8 mouse cellular contexts compared by ENCODE assay signal in genomic region chr10:67283516-67283915, GRCm38 (mm10). TPM values are rescaled to one million over a fixed set of nuclear protein-coding genes. Genes with fewer than 3 reads are reported as not detected.
DNase-seq lines count a peak whose midpoint lies in the region; ATAC-seq and TF ChIP-seq lines count a peak whose summit lies in the region.

No protein-coding gene starts in this region.

- no peak overlapping the region for H3K27ac ChIP-seq in heart, embryonic 11.5 days (ENCODE audit: low read depth, low read length)
- no peak overlapping the region for H3K27ac ChIP-seq in forebrain, postnatal 0 days (ENCODE audit: low read depth, low read length)
- no peak overlapping the region for H3K27ac ChIP-seq in limb, embryonic 13.5 days
- no peak overlapping the region for H3K27ac ChIP-seq in midbrain, postnatal 0 days (ENCODE audit: low read depth, low read length)

- H3K4me3 ChIP-seq in heart, embryonic 11.5 days (ENCODE audit: low read depth, low read length): peak overlapping the region; percentile 76; the same call in 1 of the 2 replicates
- H3K4me3 ChIP-seq in forebrain, postnatal 0 days (ENCODE audit: low read depth, low read length): no peak overlapping the region
- H3K4me3 ChIP-seq in limb, embryonic 13.5 days: peak overlapping the region; percentile 93
- no peak overlapping the region for H3K4me3 ChIP-seq in midbrain, postnatal 0 days (ENCODE audit: low read depth, low read length)

- DNase-seq in heart, adult 9 months (ENCODE audit: low spot score in 2 of 2): no peak
- DNase-seq in forebrain, postnatal 0 days: no peak
- no peak for DNase-seq in midbrain, postnatal 0 days (ENCODE audit: low spot score)
- no peak for DNase-seq in cerebellum, adult 11-12 months
- DNase-seq in cerebellum, adult 8-10 months: no peak
- DNase-seq in layer of hippocampus, adult 9-11 months: no peak

- H3K9me3 ChIP-seq in heart, embryonic 11.5 days (replicated peaks; ENCODE audit: control insufficient read depth, low read length): no peaks in the 10 kb centered on the region
- no peaks in the 10 kb centered on the region for H3K9me3 ChIP-seq in forebrain, postnatal 0 days (ENCODE audit: low read length)
- H3K9me3 ChIP-seq in limb, embryonic 13.5 days: no peaks in the 10 kb centered on the region
- no peaks in the 10 kb centered on the region for H3K9me3 ChIP-seq in midbrain, postnatal 0 days (ENCODE audit: low read length)

- no peak for ATAC-seq in heart, embryonic 11.5 days (replicated peaks; ENCODE audit: insufficient number of reproducible peaks, low FRiP score, low TSS enrichment)
- no peak for ATAC-seq in forebrain, postnatal 0 days
- ATAC-seq in limb, embryonic 13.5 days (ENCODE audit: low FRiP score, low read depth): no peak
- ATAC-seq in midbrain, postnatal 0 days (ENCODE audit: low FRiP score): no peak

- no peak overlapping the region for H3K9ac ChIP-seq in heart, embryonic 11.5 days (ENCODE audit: low read depth, low read length)
- peak overlapping the region; percentile 18; the same call in 1 of the 2 replicates for H3K9ac ChIP-seq in forebrain, postnatal 0 days
- H3K9ac ChIP-seq in limb, embryonic 13.5 days: peak overlapping the region; percentile 96
- 0 out of 2 replicates have a peak overlapping the region, but pooled peaks have one; percentile 13 for H3K9ac ChIP-seq in midbrain, postnatal 0 days (replicated peaks; ENCODE audit: low read length, poor library complexity, severe bottlenecking)

- no peaks in the 10 kb centered on the region for H3K27me3 ChIP-seq in heart, embryonic 11.5 days (ENCODE audit: control insufficient read depth, insufficient read depth, low read length)
- no peaks in the 10 kb centered on the region for H3K27me3 ChIP-seq in forebrain, postnatal 0 days (ENCODE audit: insufficient read depth, low read length)
- H3K27me3 ChIP-seq in limb, embryonic 13.5 days: no peaks in the 10 kb centered on the region
- no peaks in the 10 kb centered on the region for H3K27me3 ChIP-seq in midbrain, postnatal 0 days (ENCODE audit: insufficient read depth, low read length)

- H3K36me3 ChIP-seq in heart, embryonic 11.5 days (ENCODE audit: control insufficient read depth, insufficient read depth, low read length): no peaks in the 10 kb centered on the region
- no peaks in the 10 kb centered on the region for H3K36me3 ChIP-seq in forebrain, postnatal 0 days (ENCODE audit: insufficient read depth)
- H3K36me3 ChIP-seq in limb, embryonic 13.5 days: no peaks in the 10 kb centered on the region
- no peaks in the 10 kb centered on the region for H3K36me3 ChIP-seq in midbrain, postnatal 0 days (ENCODE audit: insufficient read depth, low read length)

- TF ChIP-seq CTCF in forebrain, postnatal 0 days (IDR thresholded peaks at IDR 0.05; ENCODE audit: low read depth): no peak
- TF ChIP-seq CTCF in midbrain, postnatal 0 days (IDR thresholded peaks at IDR 0.05): no peak

- peaks cover 22% of the 10 kb centered on the region for H3K4me1 ChIP-seq in heart, embryonic 11.5 days (ENCODE audit: control insufficient read depth, insufficient read depth, low read length)
- peaks cover 15% of the 10 kb centered on the region; the same call in 1 of the 2 replicates for H3K4me1 ChIP-seq in forebrain, postnatal 0 days (ENCODE audit: insufficient read depth)
- peaks cover 25% of the 10 kb centered on the region for H3K4me1 ChIP-seq in limb, embryonic 13.5 days
- peaks cover 3% of the 10 kb centered on the region; the same call in 1 of the 2 replicates for H3K4me1 ChIP-seq in midbrain, postnatal 0 days (ENCODE audit: insufficient read depth, low read length)

- H3K4me2 ChIP-seq in heart, embryonic 11.5 days: peak overlapping the region; percentile 85
- H3K4me2 ChIP-seq in forebrain, postnatal 0 days (ENCODE audit: low read depth): peak overlapping the region; percentile 82; the same call in 1 of the 2 replicates
- H3K4me2 ChIP-seq in limb, embryonic 13.5 days (replicated peaks): peak overlapping the region; percentile 87
- peak overlapping the region; percentile 92 for H3K4me2 ChIP-seq in midbrain, postnatal 0 days (ENCODE audit: low read depth, low read length, poor library complexity, severe bottlenecking)

- 78% methylated on average over 9 of the region's 9 CpGs for WGBS in heart, embryonic 11.5 days (ENCODE audit: insufficient replicate concordance)
- WGBS in forebrain, postnatal 0 days: 88% methylated on average over 9 of the region's 9 CpGs
- WGBS in limb, embryonic 13.5 days: 81% methylated on average over 9 of the region's 9 CpGs
- 85% methylated on average over 9 of the region's 9 CpGs for WGBS in midbrain, postnatal 0 days

RNA-seq across cellular contexts. Expression of gene Nrbf2, which starts 1.6 kb away (rescaled TPM):
- 35.7 and 36.1 TPM in 2 replicates for polyA plus RNA-seq in heart, embryonic 11.5 days (2014; fragmentation: Nextera tagmentation; extraction: Ambion mirVana)
- total RNA-seq in forebrain, postnatal 0 days (2014; rRNA removed): 16.8 and 26.4 TPM in 2 replicates
- polyA plus RNA-seq in forebrain, postnatal 0 days (2015; fragmentation: Nextera tagmentation; extraction: Ambion mirVana): 37.2 and 39.8 TPM in 2 replicates
- 40.9 and 42.2 TPM in 2 replicates for polyA plus RNA-seq in limb, embryonic 13.5 days (2015; fragmentation: Nextera tagmentation; extraction: Ambion mirVana)
- total RNA-seq in midbrain, postnatal 0 days (2014; rRNA removed): 15.5 and 17.3 TPM in 2 replicates
- polyA plus RNA-seq in midbrain, postnatal 0 days (2015; fragmentation: Nextera tagmentation; extraction: Ambion mirVana): 34.4 and 36.1 TPM in 2 replicates

Comparison
In these comparisons a context has a peak if more than half of its experiments do, and no peak if none do; other contexts are left out.
1. H3K4me3 ChIP-seq: peak in heart, embryonic 11.5 days (single experiment) and limb, embryonic 13.5 days (single experiment); none in forebrain, postnatal 0 days (single experiment) and midbrain, postnatal 0 days (single experiment).
2. Peak in every context shown above with its lines, with median percentiles within 50 percentile points of each other: H3K4me2 ChIP-seq.